Mouse (Mus musculus): Measurements from ENCODE around the gene Olfr287.
A peak's percentile ranks its signal among the peaks of the same experiment; 100 is the strongest.

- TF ChIP-seq CTCF (IDR thresholded peaks at IDR 0.05) (peak; percentile 83), POLR2A (IDR thresholded peaks at IDR 0.05; ENCODE audit: insufficient read depth, low read depth, low read length) (no peak), EP300 (IDR thresholded peaks at IDR 0.05; ENCODE audit: insufficient read depth, low read depth, low read length) (no peak)
Measured at GRCm38 (mm10) chr15:98173821-98174220, 47.0 kb downstream of the Olfr287 start.
